Mouse (Mus musculus): ENCODE measurements around the gene Orc6. TPM values are rescaled to one million over a fixed set of nuclear protein-coding genes. Genes with fewer than 3 reads are reported as not detected.

The Orc6 gene
- polyA plus RNA-seq (2017; shearing (Covaris generic)): 10 to 100 TPM; 25.7 to 26.0 TPM

DNA sequence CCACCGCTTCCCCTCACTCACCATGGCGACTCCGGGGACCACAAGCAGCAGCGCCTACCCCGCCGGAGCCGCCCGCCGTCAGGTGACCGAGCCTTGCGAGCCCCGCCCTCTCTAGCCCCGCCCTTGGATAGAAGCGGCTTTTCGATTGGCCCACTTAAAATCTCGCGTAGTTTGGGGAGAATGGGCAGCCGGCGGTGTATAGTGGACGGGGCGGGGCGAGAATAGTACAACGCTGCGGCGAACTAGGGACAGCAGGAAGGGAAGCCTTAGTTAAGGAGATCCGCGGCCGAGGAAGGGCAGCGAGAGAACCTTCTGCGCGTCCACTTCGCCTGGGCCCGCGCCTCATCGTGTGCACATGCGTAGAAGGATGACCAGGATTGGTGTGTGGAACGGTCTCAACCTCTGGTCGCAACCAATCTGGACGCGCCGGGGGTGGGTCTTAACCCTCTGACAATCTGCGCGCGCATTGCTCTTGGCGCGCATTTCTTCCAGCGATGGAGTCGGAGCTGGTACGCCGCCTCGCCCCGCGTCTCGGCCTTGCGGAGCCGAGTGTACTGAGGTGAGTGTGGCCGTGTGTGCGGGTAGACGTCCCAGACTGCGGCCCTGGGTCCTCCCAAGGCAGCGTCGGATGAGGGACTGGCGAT, at the start of gene Orc6, which contains the start of gene Vps35:
Gene Orc6, plus strand, starts transcription at position 199 of the 644 bp plus-strand sequence.
Gene Vps35, minus strand, starts transcription at position 369 of the 644 bp plus-strand sequence.

Other genes starting within 250 kb of the Orc6 start
- 1 to 10 TPM; 5.4 to 8.2 TPM for gene Fbxw9, start 239.6 kb upstream of the Orc6 start, polyA plus RNA-seq (2017; shearing (Covaris generic))
- gene Gm5741, start 231.7 kb upstream of the Orc6 start, polyA plus RNA-seq (2017; shearing (Covaris generic)): 1 to 10 TPM; 1.3 to 1.8 TPM
- 100 to 1,000 TPM in 1 of 2 experiments, 10 to 100 TPM in 1; 87.4 to 118 TPM for gene Dhps, start 227.9 kb upstream of the Orc6 start, polyA plus RNA-seq (2017; shearing (Covaris generic))
- gene Wdr83os, start 218.9 kb upstream of the Orc6 start, polyA plus RNA-seq (2017; shearing (Covaris generic)): 100 to 1,000 TPM; 165 to 168 TPM
- 10 to 100 TPM; 38.6 to 45.7 TPM for gene Wdr83, start 218.3 kb upstream of the Orc6 start, polyA plus RNA-seq (2017; shearing (Covaris generic))
- 100 to 1,000 TPM; 143 to 145 TPM for gene Man2b1, start 216.4 kb upstream of the Orc6 start, polyA plus RNA-seq (2017; shearing (Covaris generic))
- gene Zfp791, start 176.5 kb upstream of the Orc6 start, polyA plus RNA-seq (2017; shearing (Covaris generic)): under 1 TPM in 1 of 2 experiments, not detected in 1; 0.25 TPM
- gene Cks1brt, start 147.7 kb upstream of the Orc6 start, polyA plus RNA-seq (2017; shearing (Covaris generic)): 1 to 10 TPM in 1 of 2 experiments, under 1 TPM in 1; 0.10 to 2.4 TPM
- not detected for gene Olfr371, start 73.6 kb upstream of the Orc6 start, polyA plus RNA-seq (2017; shearing (Covaris generic))
- 100 to 1,000 TPM in 1 of 2 experiments, 10 to 100 TPM in 1; 89.7 to 104 TPM for gene Vps35, start 170 bp downstream of the Orc6 start, polyA plus RNA-seq (2017; shearing (Covaris generic))
- gene Mylk3, start 86.7 kb downstream of the Orc6 start, polyA plus RNA-seq (2017; shearing (Covaris generic)): under 1 TPM in 1 of 2 experiments, not detected in 1; 0.87 TPM
- gene 4921524J17Rik, start 133.2 kb downstream of the Orc6 start, polyA plus RNA-seq (2017; shearing (Covaris generic)): 10 to 100 TPM; 45.7 to 56.7 TPM
- gene Gpt2, start 192.9 kb downstream of the Orc6 start, polyA plus RNA-seq (2017; shearing (Covaris generic)): 1 to 10 TPM; 2.0 to 2.9 TPM

All from inflammation-experienced regulatory T-cells (primary cell).